Mouse (Mus musculus): Measurements from ENCODE around the gene Tekt4.

Tekt4 gene

GRCm38 (mm10) chr17:25454272-25454671 lies at the start of gene Tekt4:
Tekt4 (plus strand) TSS chr17:25454615.
- in situ Hi-C loops (cut with MboI, MseI): no loop called here

- in situ Hi-C loops (cut with MboI, MseI): no loop called here
Measured at GRCm38 (mm10) chr17:25405224-25405895, 49.1 kb upstream of the Tekt4 start.

- in situ Hi-C loops (cut with MboI, MseI): no loop called here
Measured at GRCm38 (mm10) chr17:25406011-25406441, 48.4 kb upstream of the Tekt4 start.

- in situ Hi-C loops (cut with MboI, MseI): no loop called here
Measured at GRCm38 (mm10) chr17:25407352-25407751, 47.1 kb upstream of the Tekt4 start.

GRCm38 (mm10) chr17:25408302-25408999 lies 46.0 kb upstream of the Tekt4 start:
- in situ Hi-C loops (cut with MboI, MseI): no loop called here

- in situ Hi-C loops (cut with MboI, MseI): no loop called here
Measured at GRCm38 (mm10) chr17:25409621-25410020, 44.8 kb upstream of the Tekt4 start.

- in situ Hi-C loops (cut with MboI, MseI): no loop called here
Measured at GRCm38 (mm10) chr17:25410180-25410579, 44.2 kb upstream of the Tekt4 start.

- in situ Hi-C loops (cut with MboI, MseI): no loop called here
Measured at GRCm38 (mm10) chr17:25410786-25411185, 43.6 kb upstream of the Tekt4 start.

GRCm38 (mm10) chr17:25411251-25411650 lies 43.2 kb upstream of the Tekt4 start:
- in situ Hi-C loops (cut with MboI, MseI): no loop called here

GRCm38 (mm10) chr17:25414209-25414608 lies 40.2 kb upstream of the Tekt4 start:
- in situ Hi-C loops (cut with MboI, MseI): no loop called here

GRCm38 (mm10) chr17:25414917-25415316 lies 39.5 kb upstream of the Tekt4 start:
- in situ Hi-C loops (cut with MboI, MseI): no loop called here

- in situ Hi-C loops (cut with MboI, MseI): no loop called here
Measured at GRCm38 (mm10) chr17:25415421-25415913, 38.9 kb upstream of the Tekt4 start.

GRCm38 (mm10) chr17:25416219-25416618 lies 38.2 kb upstream of the Tekt4 start:
- in situ Hi-C loops (cut with MboI, MseI): no loop called here

- in situ Hi-C loops (cut with MboI, MseI): no loop called here
Measured at GRCm38 (mm10) chr17:25417990-25418389, 36.4 kb upstream of the Tekt4 start.

GRCm38 (mm10) chr17:25418926-25419325 lies 35.5 kb upstream of the Tekt4 start:
- in situ Hi-C loops (cut with MboI, MseI): no loop called here

- in situ Hi-C loops (cut with MboI, MseI): loop anchor here (10.0 kb wide), 1 partner anchor 346 kb away; no protein-coding TSS in a partner anchor
Measured at GRCm38 (mm10) chr17:25420998-25421397, 33.4 kb upstream of the Tekt4 start.

- in situ Hi-C loops (cut with MboI, MseI): loop anchor here (10.0 kb wide), 1 partner anchor 350 kb away; no protein-coding TSS in a partner anchor
Measured at GRCm38 (mm10) chr17:25424526-25425080, 29.8 kb upstream of the Tekt4 start.

- in situ Hi-C loops (cut with MboI, MseI): loop anchor here (10.0 kb wide), 1 partner anchor 351 kb away; no protein-coding TSS in a partner anchor
Measured at GRCm38 (mm10) chr17:25425996-25426395, 28.4 kb upstream of the Tekt4 start.

- in situ Hi-C loops (cut with MboI, MseI): loop anchor here (10.0 kb wide), 1 partner anchor 353 kb away; no protein-coding TSS in a partner anchor
Measured at GRCm38 (mm10) chr17:25427441-25427840, 27.0 kb upstream of the Tekt4 start.

- in situ Hi-C loops (cut with MboI, MseI): loop anchor here (10.0 kb wide), 1 partner anchor 354 kb away; no protein-coding TSS in a partner anchor
Measured at GRCm38 (mm10) chr17:25429240-25429639, 25.2 kb upstream of the Tekt4 start.

GRCm38 (mm10) chr17:25429886-25430285 lies 24.5 kb upstream of the Tekt4 start:
- in situ Hi-C loops (cut with MboI, MseI): loop anchor here (10.0 kb wide), 1 partner anchor 355 kb away; no protein-coding TSS in a partner anchor

- in situ Hi-C loops (cut with MboI, MseI): no loop called here
Measured at GRCm38 (mm10) chr17:25430534-25430933, 23.9 kb upstream of the Tekt4 start.
